Mouse (Mus musculus): Measurements from ENCODE around the gene AC134908.4. TPM values are rescaled to one million over a fixed set of nuclear protein-coding genes. Genes with fewer than 3 reads are reported as not detected.
A peak's percentile ranks its signal among the peaks of the same experiment; 100 is the strongest.

The AC134908.4 gene
- 0.29 TPM in 1 of 2 replicates, not detected in the other for polyA plus RNA-seq (2014; fragmentation: Nextera tagmentation; extraction: Ambion mirVana)

GRCm38 (mm10) chr17:25795609-25796092, at the start of gene AC134908.4:
TSS of gene AC134908.4 (minus strand) at chr17:25795659.
- H3K4me1 ChIP-seq (ENCODE audit: control insufficient read depth, insufficient read depth, low read length): peaks cover 32% of the 10 kb centered on the region
- ATAC-seq (replicated peaks; ENCODE audit: insufficient number of reproducible peaks, low FRiP score, low TSS enrichment): no peak

GRCm38 (mm10) chr17:25844396-25844901, 49.0 kb upstream of the AC134908.4 start, which contains the start of gene Rhot2:
TSS of gene Rhot2 (minus strand) at chr17:25844851.
- under 1% methylated on average over 21 of the region's 21 CpGs for WGBS (ENCODE audit: insufficient replicate concordance)

More at GRCm38 (mm10) chr17:25795609-25796092, at the start of gene AC134908.4:
- Histone ChIP-seq H3K4me2 (peak within 1 kb of the TSS; percentile 99), H3K9ac (ENCODE audit: low read depth, low read length) (peak within 1 kb of the TSS; percentile 68), H3K4me3 (ENCODE audit: low read depth, low read length) (peak within 1 kb of the TSS; percentile 55), H3K36me3 (ENCODE audit: control insufficient read depth, insufficient read depth, low read length) (no peaks in the 10 kb centered on the region), H3K9me3 (replicated peaks; ENCODE audit: control insufficient read depth, low read length) (no peaks in the 10 kb centered on the region), H3K27ac (ENCODE audit: low read depth, low read length) (no peak within 1 kb of the TSS), H3K27me3 (ENCODE audit: control insufficient read depth, insufficient read depth, low read length) (no peaks in the 10 kb centered on the region)
- WGBS (ENCODE audit: insufficient replicate concordance): 12% methylated on average over 6 of the region's 6 CpGs

DNA sequence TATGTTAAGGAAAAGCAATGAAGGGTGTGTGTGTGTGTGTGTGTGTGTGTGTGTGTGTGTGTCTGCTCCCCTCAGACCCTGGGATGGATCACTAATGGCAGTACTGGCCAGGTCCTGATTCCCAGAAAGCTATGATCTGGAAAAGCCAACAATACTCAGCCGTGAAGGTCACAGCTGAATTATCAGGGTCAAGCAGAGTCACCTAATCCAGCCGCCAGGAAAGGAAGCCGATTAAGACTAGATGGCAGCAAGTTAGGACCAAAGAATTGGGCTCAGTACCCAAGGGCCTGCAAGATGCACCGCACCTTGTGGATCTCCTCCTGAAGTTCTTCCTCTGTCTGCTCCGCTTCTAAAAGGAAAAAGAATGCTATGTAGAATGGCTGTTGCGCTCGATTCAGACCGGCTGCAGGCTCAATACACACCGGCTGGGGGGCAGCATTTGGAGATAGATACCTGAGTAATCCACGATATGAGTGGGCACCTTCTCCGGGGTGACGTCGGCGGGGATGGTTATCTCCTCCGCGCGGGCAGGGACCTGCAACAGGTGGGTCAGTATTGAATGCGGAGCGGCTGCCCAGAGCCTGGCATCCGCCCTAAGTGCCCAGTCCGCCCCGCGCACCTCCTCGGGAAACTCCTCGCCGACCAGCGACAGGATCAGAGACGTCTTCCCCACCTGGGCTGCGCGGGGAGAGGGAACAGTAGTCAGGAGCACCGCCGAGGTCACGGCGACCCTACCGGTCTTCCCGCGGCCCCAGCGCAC, 48.4 kb upstream of the AC134908.4 start:
- ATAC-seq (replicated peaks; ENCODE audit: insufficient number of reproducible peaks, low FRiP score, low TSS enrichment): 0 out of 2 replicates have a peak, but pooled peaks have one; percentile 4
- peak overlapping the region; percentile 78 for H3K27ac ChIP-seq (ENCODE audit: low read depth, low read length)
- peak overlapping the region; percentile 94 for H3K4me3 ChIP-seq (ENCODE audit: low read depth, low read length)
- H3K4me2 ChIP-seq: peak overlapping the region; percentile 90
- peaks cover 14% of the 10 kb centered on the region for H3K4me1 ChIP-seq (ENCODE audit: control insufficient read depth, insufficient read depth, low read length)
- H3K9ac ChIP-seq (ENCODE audit: low read depth, low read length): peak overlapping the region; percentile 93
- peaks cover 33% of the 10 kb centered on the region for H3K36me3 ChIP-seq (ENCODE audit: control insufficient read depth, insufficient read depth, low read length)
- WGBS (ENCODE audit: insufficient replicate concordance): 2% methylated on average over 38 of the region's 38 CpGs
- H3K27me3 ChIP-seq (ENCODE audit: control insufficient read depth, insufficient read depth, low read length): no peaks in the 10 kb centered on the region
- H3K9me3 ChIP-seq (replicated peaks; ENCODE audit: control insufficient read depth, low read length): no peaks in the 10 kb centered on the region

More at GRCm38 (mm10) chr17:25844396-25844901, 49.0 kb upstream of the AC134908.4 start, which contains the start of gene Rhot2:
- Histone ChIP-seq H3K36me3 (ENCODE audit: control insufficient read depth, insufficient read depth, low read length) (peaks cover 28% of the 10 kb centered on the region), H3K9ac (ENCODE audit: low read depth, low read length) (peak within 1 kb of the TSS; percentile 93), H3K27ac (ENCODE audit: low read depth, low read length) (peak within 1 kb of the TSS; percentile 78), H3K9me3 (replicated peaks; ENCODE audit: control insufficient read depth, low read length) (no peaks in the 10 kb centered on the region), H3K4me3 (ENCODE audit: low read depth, low read length) (peak within 1 kb of the TSS; percentile 94), H3K27me3 (ENCODE audit: control insufficient read depth, insufficient read depth, low read length) (no peaks in the 10 kb centered on the region), H3K4me2 (peak within 1 kb of the TSS; percentile 90), H3K4me1 (ENCODE audit: control insufficient read depth, insufficient read depth, low read length) (peaks cover 14% of the 10 kb centered on the region)
- peak; percentile 88 for ATAC-seq (replicated peaks; ENCODE audit: insufficient number of reproducible peaks, low FRiP score, low TSS enrichment)

- H3K4me1 ChIP-seq (ENCODE audit: control insufficient read depth, insufficient read depth, low read length): peaks cover 14% of the 10 kb centered on the region
- H3K9me3 ChIP-seq (replicated peaks; ENCODE audit: control insufficient read depth, low read length): no peaks in the 10 kb centered on the region
- ATAC-seq (replicated peaks; ENCODE audit: insufficient number of reproducible peaks, low FRiP score, low TSS enrichment): no peak
- no peak overlapping the region for H3K27ac ChIP-seq (ENCODE audit: low read depth, low read length)
- H3K4me3 ChIP-seq (ENCODE audit: low read depth, low read length): peak overlapping the region; percentile 94
- H3K36me3 ChIP-seq (ENCODE audit: control insufficient read depth, insufficient read depth, low read length): peaks cover 36% of the 10 kb centered on the region
- no peaks in the 10 kb centered on the region for H3K27me3 ChIP-seq (ENCODE audit: control insufficient read depth, insufficient read depth, low read length)
- H3K4me2 ChIP-seq: peak overlapping the region; percentile 90
- H3K9ac ChIP-seq (ENCODE audit: low read depth, low read length): peak overlapping the region; percentile 93
- 84% methylated on average over 4 of the region's 4 CpGs for WGBS (ENCODE audit: insufficient replicate concordance)
Observed at GRCm38 (mm10) chr17:25843122-25843521, 47.7 kb upstream of the AC134908.4 start.

DNA sequence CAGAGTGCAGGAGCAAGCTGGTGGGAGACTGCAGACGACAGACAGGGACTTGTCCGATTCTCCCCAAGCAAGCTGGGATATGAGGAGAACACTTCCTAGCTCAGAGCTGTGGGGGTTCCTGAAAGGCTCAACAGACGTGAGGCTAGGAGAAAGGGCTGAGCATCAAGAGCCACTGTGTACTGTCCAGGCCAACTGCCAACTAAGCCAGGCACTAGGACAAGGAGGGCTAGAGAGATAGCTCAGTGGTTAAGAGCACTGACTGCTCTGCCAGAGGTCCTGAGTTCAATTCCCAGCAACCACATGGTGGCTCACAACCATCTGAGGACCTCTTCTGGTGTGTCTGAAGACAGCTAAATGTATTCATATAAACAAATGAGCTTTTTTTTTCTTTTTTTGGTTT, 47.0 kb upstream of the AC134908.4 start:
- H3K9ac ChIP-seq (ENCODE audit: low read depth, low read length): no peak overlapping the region
- no peaks in the 10 kb centered on the region for H3K9me3 ChIP-seq (replicated peaks; ENCODE audit: control insufficient read depth, low read length)
- H3K4me2 ChIP-seq: no peak overlapping the region
- H3K27ac ChIP-seq (ENCODE audit: low read depth, low read length): no peak overlapping the region
- H3K4me3 ChIP-seq (ENCODE audit: low read depth, low read length): no peak overlapping the region
- WGBS (ENCODE audit: insufficient replicate concordance): 75% methylated on average over 3 of the region's 3 CpGs
- peaks cover 19% of the 10 kb centered on the region for H3K4me1 ChIP-seq (ENCODE audit: control insufficient read depth, insufficient read depth, low read length)
- no peaks in the 10 kb centered on the region for H3K27me3 ChIP-seq (ENCODE audit: control insufficient read depth, insufficient read depth, low read length)
- ATAC-seq (replicated peaks; ENCODE audit: insufficient number of reproducible peaks, low FRiP score, low TSS enrichment): no peak
- H3K36me3 ChIP-seq (ENCODE audit: control insufficient read depth, insufficient read depth, low read length): peaks cover 37% of the 10 kb centered on the region

GRCm38 (mm10) chr17:25841117-25841880, 45.8 kb upstream of the AC134908.4 start, which contains the start of gene Gm20683:
TSS of gene Gm20683 (minus strand) at chr17:25841763.
- Histone ChIP-seq H3K36me3 (ENCODE audit: control insufficient read depth, insufficient read depth, low read length) (peaks cover 37% of the 10 kb centered on the region), H3K9me3 (replicated peaks; ENCODE audit: control insufficient read depth, low read length) (no peaks in the 10 kb centered on the region), H3K4me2 (no peak within 1 kb of the TSS), H3K27ac (ENCODE audit: low read depth, low read length) (no peak within 1 kb of the TSS), H3K27me3 (ENCODE audit: control insufficient read depth, insufficient read depth, low read length) (no peaks in the 10 kb centered on the region), H3K4me3 (ENCODE audit: low read depth, low read length) (no peak within 1 kb of the TSS), H3K9ac (ENCODE audit: low read depth, low read length) (no peak within 1 kb of the TSS), H3K4me1 (ENCODE audit: control insufficient read depth, insufficient read depth, low read length) (peaks cover 31% of the 10 kb centered on the region)
- ATAC-seq (replicated peaks; ENCODE audit: insufficient number of reproducible peaks, low FRiP score, low TSS enrichment): no peak
- WGBS (ENCODE audit: insufficient replicate concordance): 91% methylated on average over 22 of the region's 22 CpGs

DNA sequence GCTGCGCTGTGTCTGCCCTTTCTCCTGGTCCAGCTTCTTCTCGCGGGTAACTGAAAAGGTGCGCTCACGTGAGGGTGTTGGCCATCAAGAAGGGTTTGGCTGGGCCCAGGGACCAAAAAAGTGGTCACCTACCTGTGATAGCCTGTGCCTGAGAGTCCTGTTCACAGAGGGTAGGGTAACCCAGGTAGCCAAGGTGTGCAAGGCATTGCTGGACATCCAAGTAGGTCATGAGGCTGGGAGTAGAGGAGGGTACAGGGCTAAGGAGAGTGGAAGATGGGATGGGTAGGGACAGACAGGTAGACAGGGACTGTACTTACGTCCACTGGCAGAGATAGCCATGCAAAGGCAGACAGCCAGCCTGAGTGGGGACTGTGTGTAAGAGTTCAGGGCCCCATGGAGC, 45.1 kb upstream of the AC134908.4 start:
- Histone ChIP-seq H3K4me2 (no peak overlapping the region), H3K27me3 (ENCODE audit: control insufficient read depth, insufficient read depth, low read length) (no peaks in the 10 kb centered on the region), H3K4me1 (ENCODE audit: control insufficient read depth, insufficient read depth, low read length) (peaks cover 39% of the 10 kb centered on the region), H3K36me3 (ENCODE audit: control insufficient read depth, insufficient read depth, low read length) (peaks cover 37% of the 10 kb centered on the region), H3K9me3 (replicated peaks; ENCODE audit: control insufficient read depth, low read length) (no peaks in the 10 kb centered on the region), H3K9ac (ENCODE audit: low read depth, low read length) (no peak overlapping the region), H3K4me3 (ENCODE audit: low read depth, low read length) (no peak overlapping the region), H3K27ac (ENCODE audit: low read depth, low read length) (no peak overlapping the region)
- 92% methylated on average over 6 of the region's 6 CpGs for WGBS (ENCODE audit: insufficient replicate concordance)
- ATAC-seq (replicated peaks; ENCODE audit: insufficient number of reproducible peaks, low FRiP score, low TSS enrichment): no peak
